Mouse (Mus musculus) duodenum, adult 2 months (tissue): Measurements from ENCODE around the gene Idh3b. TPM values are rescaled to one million over a fixed set of nuclear protein-coding genes. Genes with fewer than 3 reads are reported as not detected.

Experiments
- polyA plus RNA-seq: library from polyadenylated mRNA; depleted of rRNA; stranded (reverse); fragments of >200 nt; gene quantifications from 2 replicates; pipeline ENCODE4 v1.2.3, GENCODE M21; 2012; ENCODE audit warnings: low replicate concordance; rRNA removed

Idh3b gene
- polyA plus RNA-seq, result 150 and 184 TPM in 2 replicates

DNA sequence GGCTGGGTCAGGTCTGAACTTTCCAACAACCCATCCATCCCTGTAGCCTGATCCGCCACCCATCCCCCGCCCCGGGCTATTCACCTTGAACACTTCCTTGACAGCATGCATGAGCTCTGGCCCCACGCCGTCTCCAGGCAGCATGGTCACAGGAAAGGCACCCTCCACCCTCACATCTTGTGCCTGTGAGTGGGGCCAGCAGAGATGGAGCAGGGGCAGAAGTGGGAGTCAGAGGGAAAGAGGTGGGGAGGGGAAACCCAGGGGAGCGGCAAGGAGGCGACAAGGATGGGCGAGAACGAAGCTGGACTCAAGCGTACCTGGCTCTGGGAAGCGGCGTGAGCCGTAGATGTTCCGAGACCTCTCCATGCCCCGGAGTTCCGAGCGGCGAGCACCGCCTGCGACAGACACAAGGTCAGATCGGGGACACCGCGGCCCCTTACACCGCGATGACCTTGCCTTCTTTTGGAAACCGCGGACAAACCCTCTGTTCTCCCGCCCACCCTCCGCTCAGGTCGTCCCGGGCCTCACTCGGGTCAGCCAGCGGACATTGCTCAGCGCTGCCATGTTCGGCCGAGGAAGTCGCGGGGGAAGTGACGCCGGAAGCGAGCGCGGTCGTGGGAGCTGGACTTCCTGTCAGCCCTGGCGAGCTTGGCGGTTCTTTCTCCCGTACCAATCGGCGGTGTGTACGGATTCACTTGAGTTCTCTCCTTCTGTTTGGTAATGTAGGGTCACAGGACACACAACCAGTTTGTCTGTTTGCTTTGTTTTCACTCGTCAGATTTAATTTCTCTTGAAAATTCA, at the start of gene Idh3b:
Gene Idh3b (minus strand): TSS at position 694 of the 801 bp plus-strand sequence.

GRCm38 (mm10) chr2:130294936-130295277, 10.6 kb upstream of the Idh3b start, which contains the start of gene Ebf4:
Gene Ebf4, plus strand, starts transcription at chr2:130295169.

GRCm38 (mm10) chr2:130274149-130274861, 10.0 kb downstream of the Idh3b start, which contains the start of gene Nop56:
Gene Nop56, plus strand, starts transcription at chr2:130274430.

Other genes starting within 250 kb of the Idh3b start
- not detected in 2 replicates for gene Tgm6, start 172.1 kb downstream of the Idh3b start, polyA plus RNA-seq
- 226 and 267 TPM in 2 replicates for gene Snrpb, start 105.1 kb downstream of the Idh3b start, polyA plus RNA-seq
- not detected in 2 replicates for gene Tmc2, start 89.4 kb downstream of the Idh3b start, polyA plus RNA-seq
- 16.7 and 33.7 TPM in 2 replicates for gene Nop56, start 10.1 kb downstream of the Idh3b start, polyA plus RNA-seq
- gene Ebf4, start 10.6 kb upstream of the Idh3b start, polyA plus RNA-seq, result 1.4 and 1.8 TPM in 2 replicates
- 1.1 and 1.2 TPM in 2 replicates for gene Cpxm1, start 113.0 kb upstream of the Idh3b start, polyA plus RNA-seq
- gene Gm28372, start 120.7 kb upstream of the Idh3b start, polyA plus RNA-seq, result not detected in 2 replicates
- gene 1700020A23Rik, start 120.7 kb upstream of the Idh3b start, polyA plus RNA-seq, result not detected in 2 replicates
- gene Tmem239, start 121.9 kb upstream of the Idh3b start, polyA plus RNA-seq, result not detected in 2 replicates
- gene Vps16, start 139.8 kb upstream of the Idh3b start, polyA plus RNA-seq, result 29.5 and 34.3 TPM in 2 replicates
- 10.8 and 17.5 TPM in 2 replicates for gene Pced1a, start 140.2 kb upstream of the Idh3b start, polyA plus RNA-seq
- gene Ptpra, start 165.7 kb upstream of the Idh3b start, polyA plus RNA-seq, result 12.7 and 22.3 TPM in 2 replicates